Mouse (Mus musculus) ovary, postnatal 14 days (tissue): ENCODE results near the gene Cers1.

Experiments
- DNase-seq: peaks from one replicate; pipeline ENCODE4 v3.0.0; 2022; ENCODE audit warnings: low spot score

Cers1 gene

DNA sequence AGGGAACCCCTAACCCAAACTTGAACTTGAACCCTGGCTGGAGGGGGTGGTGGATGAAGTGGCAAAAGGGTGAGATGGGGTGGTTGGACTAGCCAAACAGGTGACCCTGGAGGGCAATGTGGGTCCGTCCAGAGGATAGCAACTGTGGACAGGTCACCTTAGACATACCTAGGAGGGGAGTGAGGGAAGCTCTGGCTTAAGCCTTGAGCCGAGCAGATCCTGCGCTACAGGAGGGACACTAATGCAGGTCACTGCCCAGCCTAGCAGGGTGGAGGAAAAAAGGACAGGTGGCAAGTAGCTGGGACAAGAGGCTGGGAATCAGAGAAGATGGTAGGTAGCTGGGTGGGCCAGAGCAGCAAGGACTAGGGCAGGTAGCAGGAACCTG, 36.4 kb downstream of the Cers1 start:
- DNase-seq, result no peak

DNA sequence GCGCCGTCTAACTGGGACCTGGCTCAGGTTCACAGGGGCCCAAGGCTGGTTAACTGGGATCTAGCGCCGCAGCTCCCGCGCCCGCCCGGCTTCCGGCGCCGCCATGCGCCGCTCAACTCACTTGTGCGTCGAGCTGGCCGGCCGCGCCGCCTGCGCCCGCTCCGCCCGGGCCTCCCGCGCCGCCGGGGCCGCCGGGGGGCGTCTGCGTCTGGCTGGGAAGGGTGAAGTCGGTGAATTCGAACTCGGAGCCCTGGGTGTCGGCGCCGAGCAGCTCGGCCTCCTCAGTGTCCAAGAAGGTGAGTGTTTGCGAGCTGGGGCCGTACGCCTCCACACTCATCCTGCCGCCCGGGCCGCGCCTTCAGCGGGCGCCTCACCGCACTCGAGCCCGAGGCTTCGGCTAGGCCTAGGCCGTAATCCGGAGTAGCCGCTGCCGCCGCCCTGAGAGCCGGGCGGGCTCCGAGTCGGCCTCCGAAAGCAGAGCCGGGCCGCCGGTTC, 37.1 kb downstream of the Cers1 start:
- no peak for DNase-seq

DNA sequence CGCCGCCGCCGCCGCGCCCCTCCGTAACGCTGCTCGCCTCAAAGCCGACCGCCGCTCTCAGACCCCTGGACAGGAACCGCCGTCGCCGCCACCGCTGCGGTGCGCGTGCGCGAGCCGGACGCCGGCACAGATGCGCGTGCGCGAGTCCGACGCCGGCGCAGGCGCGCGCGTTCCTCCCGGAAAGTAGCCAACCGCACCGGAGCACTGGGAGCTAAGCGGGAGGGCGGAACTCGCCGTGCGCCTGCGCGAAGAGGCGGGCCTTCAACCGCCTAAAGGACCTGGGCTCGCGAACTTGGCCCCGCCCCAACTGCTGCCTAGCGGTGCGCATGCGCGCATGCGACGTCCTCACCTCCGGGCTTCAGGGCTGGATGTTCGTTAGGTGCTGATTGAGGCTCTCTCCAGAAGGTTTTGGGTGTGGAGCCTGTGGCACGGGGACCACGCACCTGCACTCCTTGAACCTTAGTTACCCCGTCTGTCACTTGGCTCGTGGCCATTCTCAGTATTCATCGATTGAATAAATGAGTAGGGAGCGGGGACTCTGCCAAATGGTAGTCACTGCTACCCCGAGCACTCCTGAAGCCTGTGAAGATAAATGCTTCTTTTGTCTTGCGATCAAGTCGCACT, 37.7 kb downstream of the Cers1 start, which contains the start of gene Upf1:
TSS of gene Upf1 (minus strand) at position 85 of the 624 bp plus-strand sequence.
- DNase-seq, result peak; percentile 99

DNA sequence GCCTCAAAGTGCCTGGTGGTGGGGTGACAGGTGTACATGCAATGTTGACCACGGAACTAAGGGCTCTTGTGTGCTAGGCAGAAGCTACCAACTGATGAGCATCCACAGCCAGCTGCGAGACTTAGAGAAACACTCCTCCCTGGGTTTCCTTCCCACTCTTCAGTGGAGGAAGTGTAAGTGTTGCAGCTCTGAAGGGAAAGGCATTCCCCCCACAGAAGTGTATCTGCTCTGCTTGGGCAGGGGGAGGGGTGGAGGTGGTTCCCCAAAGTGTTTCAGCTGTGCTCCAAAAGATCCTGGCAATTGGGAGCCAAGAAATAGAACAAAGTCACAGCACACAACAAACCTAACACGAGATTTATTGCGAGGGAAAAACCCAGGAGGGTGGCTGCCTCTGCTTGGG, 38.4 kb downstream of the Cers1 start:
- no peak for DNase-seq

DNA sequence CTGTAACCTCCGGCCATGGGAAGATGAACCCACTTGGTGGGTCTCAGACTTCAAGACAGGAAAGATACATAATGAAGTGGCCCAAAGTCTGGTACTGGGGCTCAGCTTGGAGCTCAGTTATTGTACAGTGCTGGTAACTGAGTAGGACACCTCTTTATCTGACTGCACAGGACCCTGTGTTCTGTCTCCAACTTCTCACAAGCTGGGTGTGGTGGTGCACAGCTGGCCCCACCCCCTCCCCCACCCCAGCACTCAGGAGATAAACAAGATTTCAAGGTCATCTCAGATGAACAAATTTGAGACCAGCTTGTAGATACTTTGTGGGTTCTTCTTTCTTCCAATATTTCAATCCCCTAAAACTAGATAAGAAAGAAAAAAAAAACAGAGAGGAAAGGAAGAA, 40.5 kb downstream of the Cers1 start:
- DNase-seq, result no peak

DNA sequence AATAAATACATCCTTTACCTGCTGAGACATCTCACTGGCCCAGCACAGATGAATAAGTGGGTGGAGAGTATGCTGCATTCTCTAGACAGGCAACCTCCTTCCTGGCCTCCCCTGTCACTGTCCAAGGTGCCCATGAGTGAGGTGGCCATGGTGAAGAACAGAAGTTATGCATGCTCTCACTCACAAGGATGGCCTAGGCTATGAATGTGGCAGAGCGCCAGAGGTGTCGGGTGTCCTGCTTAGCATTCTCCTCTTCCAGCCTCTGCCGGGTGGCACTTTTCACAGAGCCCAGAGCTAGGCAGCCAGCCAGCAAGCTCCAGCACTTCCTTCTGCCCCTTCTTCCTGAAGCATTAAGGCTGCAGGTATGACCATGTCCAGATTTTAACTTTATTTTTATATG, 43.8 kb downstream of the Cers1 start:
- DNase-seq, result peak; percentile 34

DNA sequence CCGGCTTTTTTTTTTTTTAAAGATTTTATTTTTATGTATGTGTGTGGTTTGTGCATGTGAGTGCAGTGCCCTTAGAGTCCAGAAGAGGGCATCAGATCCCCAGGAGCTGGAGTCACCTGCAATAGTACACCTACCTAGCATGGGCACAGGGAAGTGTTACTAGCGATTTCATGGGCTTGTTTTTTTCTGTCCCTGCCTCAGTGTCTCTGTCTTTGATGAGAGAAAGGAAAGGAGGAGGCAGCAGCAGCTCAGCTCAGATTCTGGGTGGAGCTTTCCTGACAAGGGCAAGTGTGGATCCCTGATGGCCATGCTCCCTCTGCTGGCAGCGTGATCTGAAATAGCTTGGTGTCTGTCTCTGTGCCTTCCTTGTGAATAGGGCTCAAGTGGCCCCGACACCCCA, 45.2 kb downstream of the Cers1 start:
- no peak for DNase-seq

DNA sequence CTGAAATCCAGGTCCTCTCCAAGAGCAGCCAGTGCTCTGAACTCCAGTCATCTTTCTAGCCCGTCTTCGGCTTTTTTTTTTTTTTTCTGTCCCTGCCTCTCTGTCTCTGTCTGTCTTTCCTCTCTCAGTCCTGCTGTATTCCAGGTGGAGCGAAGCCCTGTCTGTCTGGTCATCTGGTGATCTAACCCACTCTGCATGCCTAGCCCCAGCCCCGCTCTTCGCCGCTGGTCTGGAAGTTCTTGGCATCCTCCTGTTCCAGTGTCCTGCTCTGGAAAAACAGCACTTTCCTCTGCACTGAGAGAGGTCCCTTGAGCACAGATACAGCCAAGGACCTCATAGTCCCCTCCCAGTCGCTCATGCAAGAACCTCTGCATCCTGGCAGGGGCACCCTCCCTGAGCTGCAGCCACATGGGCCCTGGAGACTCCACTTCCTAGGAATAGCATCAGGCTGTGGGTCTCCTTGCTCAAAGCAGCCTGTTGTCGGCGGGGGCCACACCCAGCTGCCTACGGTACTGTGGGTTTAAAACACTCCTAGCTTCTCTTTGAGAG, 46.0 kb downstream of the Cers1 start:
- DNase-seq, result no peak

DNA sequence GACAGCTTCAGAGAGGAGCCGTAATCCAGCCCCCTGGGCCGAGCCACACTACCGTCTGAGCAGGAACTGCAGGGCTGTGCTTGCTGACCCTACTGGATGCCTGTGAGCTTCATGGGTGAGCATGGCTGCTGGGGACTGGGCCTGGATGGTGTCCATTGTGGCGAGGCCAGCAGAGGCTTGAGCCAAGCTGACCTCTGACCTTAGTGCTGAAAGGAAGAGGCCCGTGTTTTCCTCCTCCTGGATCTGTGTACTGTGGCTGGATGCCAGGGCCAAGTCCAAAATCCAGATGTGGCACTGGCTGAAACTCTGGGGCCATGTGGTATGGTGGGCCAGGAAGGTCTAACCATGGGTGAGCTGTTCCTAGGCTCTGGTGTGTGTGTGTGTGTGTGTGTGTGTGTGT, 48.5 kb downstream of the Cers1 start:
- DNase-seq, result peak; percentile 35

DNA sequence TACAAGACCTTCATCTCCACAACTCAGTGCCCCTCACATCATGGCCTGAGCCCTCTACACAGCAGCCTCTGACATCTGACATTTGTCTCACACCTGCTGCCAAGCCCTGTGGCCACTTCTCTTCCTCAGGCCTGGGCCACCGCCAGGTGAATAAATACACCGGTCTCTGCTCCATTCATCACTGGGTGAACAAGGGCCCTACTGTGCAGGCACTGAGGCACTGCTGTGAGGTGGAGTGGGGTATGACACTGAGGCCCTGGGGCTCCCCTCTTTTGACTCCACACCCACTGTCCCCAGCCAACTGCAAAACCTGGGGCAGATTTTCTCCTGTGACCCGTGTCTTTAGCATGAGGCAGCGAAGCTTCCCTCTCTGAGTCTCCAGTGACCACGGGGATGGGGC, 51.0 kb downstream of the Cers1 start:
- no peak for DNase-seq

DNA sequence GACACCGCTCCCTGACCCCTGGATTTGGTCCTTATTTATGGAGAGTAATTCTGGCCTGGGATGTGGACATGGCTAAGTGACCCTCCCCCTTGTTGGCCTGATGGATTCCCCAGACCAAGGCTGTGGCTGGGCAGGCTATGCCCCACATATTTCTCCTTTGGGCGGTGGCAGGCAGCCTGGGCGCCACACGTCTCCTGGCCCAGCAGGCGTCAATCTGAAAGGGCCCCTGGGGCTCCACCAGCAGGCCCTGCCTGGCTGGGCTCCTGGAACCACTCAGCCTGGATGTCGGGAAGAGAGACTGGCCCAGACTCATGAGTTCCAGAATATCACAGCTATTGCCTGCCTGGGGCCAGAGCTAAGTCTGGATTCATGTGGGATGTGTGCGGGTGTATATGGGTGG, 54.9 kb downstream of the Cers1 start:
- DNase-seq, result no peak

DNA sequence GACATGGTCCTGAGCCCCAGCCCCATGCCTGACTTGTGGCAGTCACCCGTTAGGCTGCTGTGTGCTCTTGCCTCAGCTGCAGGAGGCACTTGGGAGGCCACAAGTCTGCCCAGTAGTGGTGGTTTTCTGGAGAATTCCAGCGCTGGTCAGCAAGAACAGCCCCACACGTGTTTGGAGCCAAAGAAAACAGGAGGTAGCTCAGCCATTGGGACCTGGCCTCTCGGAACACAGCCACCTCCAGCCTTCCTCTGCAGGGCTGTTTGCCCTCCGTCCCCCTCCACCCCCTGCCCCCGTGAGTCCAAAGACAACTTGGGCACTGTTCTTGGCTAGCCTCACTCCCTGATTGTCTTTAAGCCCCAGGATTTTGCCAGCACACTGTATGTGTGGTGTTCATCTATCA, 56.4 kb downstream of the Cers1 start:
- no peak for DNase-seq

DNA sequence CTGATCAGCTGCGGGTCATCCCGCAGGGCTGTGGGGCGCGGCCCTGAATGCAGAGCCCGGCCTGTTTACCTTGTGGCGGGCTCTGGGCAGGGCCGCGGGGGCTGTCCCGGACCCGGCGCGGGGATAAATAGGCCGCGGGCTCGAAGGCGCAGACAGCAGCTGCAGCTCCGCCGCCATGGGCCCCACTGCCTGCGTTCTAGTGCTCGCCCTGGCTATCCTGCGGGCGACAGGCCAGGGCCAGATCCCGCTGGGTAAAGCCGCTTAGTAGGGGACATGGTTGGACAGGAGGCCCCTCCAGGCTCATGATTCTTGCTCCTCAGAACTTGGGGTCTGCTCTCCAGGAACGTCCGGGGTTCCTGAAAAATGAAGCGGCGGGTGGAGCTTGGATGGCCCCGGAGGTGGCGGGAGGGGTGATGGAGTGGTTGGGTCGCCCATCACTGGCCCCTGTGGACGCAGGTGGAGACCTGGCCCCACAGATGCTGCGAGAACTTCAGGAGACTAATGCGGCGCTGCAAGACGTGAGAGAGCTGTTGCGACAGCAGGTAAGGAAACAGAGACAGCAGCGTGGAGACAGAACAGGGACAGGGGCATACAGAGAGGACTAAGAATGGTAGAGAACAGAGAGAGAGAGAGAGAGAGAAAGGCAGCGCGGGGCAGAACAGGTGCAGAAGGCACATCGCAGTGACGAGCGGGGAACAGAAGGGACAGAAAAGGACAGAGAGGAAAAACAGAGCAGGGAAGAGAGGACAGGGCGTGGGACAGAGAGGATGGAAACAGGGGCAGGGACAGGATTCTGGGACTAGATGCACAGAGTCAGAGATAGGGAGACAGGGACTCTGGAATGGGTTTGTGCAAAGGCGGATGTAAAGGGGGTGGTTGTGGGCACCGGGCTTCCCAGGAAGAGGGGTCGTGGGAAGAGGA, 58.1 kb downstream of the Cers1 start, which contains the start of gene Comp:
TSS of gene Comp (plus strand) at position 162 of the 921 bp plus-strand sequence.
- DNase-seq, result no peak

DNA sequence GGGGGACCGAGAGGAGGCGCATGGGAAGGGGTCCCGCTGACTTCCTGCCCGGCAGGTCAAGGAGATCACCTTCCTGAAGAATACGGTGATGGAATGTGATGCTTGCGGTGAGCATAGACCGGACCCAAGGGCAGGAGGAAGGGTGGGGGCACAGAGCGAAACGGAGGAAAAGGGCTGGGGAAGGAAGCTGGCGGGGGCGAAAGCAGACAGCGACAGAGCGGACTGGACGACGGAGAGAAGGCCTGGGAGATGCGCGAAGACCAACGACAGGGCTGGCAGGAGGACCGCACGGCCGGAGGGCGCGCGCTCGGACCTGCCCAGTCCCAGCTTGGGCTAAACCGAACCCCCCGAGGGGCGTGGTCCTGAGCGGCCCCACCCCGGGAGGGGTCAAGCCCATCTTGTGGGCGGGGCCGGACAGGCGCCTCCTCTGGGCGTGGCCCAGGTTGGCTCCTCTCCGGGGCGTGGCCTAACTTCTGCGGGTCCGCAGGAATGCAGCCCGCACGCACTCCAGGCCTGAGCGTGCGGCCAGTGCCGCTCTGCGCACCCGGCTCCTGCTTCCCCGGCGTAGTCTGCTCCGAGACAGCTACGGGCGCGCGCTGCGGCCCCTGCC, 58.8 kb downstream of the Cers1 start:
- peak; percentile 62 for DNase-seq

DNA sequence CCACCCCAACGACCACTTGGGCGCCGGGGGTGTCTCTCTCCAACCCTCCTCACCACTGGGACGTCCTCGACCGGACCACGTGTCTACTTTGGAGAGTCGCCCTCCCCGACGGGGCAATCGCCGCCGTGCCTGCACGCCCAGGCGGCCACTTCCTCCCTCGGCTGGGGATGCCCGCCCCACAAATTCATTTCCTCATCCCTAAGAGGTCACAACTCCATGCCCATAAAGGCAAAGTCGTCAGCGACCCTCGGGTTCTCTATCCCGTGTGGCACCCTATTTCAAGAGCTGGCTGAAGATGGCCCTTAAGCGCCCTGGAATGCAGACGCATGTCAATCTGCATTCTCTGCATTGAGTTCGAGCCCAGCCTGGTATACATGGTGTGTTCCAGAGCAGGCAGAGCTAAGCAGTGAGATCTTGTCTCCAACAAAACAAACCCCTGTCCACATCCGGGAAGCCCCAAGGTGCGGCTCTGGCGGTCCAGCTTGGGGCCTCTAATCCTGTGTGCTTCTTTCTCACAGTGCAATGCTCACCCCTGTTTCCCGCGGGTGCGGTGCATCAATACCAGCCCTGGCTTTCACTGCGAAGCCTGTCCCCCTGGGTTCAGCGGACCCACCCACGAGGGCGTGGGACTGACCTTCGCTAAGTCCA, 59.8 kb downstream of the Cers1 start:
- no peak for DNase-seq

DNA sequence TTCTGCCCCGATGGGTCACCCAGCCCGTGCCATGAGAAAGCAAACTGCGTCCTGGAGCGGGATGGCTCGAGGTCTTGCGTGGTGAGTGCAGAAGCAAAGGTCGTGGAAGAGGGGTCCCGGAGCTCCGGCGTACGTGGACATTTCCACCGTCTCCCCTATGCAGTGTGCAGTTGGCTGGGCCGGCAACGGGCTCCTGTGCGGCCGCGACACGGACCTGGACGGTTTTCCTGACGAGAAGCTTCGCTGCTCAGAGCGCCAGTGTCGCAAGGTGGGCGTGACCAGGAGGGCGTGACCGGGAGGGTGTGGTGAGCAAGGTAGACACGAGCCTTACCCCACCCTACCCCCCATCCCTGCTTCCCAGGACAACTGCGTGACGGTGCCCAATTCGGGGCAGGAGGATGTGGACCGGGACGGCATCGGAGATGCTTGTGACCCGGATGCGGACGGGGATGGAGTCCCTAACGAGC, 60.7 kb downstream of the Cers1 start:
- no peak for DNase-seq

DNA sequence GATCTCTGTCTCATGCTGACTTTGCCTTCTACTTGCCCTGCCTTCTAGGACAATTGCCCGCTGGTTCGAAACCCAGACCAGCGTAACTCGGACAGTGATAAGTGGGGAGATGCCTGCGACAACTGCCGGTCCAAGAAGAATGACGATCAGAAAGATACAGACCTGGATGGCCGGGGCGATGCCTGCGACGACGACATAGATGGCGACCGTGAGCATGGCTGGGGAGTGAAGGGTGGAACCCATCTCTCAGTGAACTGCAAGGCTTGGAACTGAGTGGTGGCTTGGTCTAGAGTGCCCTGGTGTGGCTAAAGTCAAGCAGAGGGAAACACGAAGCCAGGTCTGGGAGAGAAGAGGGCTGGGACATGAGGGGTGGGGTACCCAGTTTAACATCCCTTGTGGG, 61.5 kb downstream of the Cers1 start:
- DNase-seq, result no peak

DNA sequence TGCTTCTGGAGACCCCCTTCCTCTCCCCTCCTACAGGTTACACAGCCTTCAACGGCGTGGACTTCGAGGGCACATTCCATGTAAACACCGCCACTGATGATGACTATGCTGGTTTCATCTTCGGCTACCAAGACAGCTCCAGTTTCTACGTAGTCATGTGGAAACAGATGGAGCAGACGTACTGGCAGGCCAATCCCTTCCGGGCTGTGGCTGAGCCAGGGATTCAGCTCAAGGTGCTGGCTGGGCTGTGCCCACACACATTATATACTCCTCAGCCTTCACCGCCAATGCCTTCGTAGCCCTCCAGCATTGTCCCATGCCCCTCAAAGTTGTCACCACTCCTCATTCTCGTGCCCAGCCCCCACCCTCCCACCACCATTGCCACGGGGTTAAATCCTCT, 64.5 kb downstream of the Cers1 start:
- no peak for DNase-seq
